Mouse (Mus musculus): ENCODE measurements around the gene Tex29.

DNA sequence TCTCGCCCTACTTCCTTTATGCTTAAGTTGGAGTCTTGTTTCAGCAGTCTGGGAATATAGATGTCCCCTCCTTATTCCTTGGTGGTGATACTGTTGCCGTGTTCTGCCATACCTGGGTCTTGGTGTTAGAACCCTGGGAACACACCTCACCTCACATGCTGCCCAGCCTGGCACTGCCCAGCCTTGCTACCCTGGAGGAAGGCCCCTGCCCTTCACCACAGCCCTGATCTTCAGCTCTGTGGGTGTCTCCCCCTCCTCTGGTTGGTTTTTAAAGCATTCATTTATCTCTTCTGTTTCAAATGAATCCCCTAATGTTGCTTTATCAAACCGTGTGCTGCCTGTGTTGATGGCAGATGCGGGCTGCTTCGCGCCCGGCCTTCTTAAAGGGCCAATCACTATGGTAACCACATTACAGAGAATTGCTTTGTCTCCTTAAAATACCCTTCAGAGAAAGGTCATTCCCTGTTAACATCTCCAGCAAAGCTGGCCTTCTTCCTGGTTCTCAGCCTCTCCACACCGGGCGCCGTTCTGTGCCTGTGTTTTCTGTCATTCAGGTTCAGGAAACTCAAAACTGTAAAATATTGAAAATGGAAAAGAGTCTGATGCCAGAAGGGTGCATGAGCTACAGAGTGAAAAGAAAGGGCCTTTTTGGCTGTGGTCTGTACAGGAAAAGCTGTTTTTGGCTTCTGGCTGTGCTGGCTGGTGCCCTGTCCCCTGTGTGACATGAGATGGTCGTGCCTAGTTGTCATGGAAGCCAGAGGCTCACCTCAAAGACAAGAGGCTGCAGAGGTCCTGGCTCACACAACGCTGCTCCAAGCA, 45.8 kb downstream of the Tex29 start:
- no peak for TF ChIP-seq CTCF (IDR thresholded peaks at IDR 0.05 in 2 of 3, conservative IDR thresholded peaks at IDR 0.05 in 1 of 3; ENCODE audit: control insufficient read depth in 1 of 3, insufficient read depth in 1 of 3, low read depth in 2 of 3, low read length in 3 of 3, poor library complexity in 1 of 3, severe bottlenecking in 1 of 3)
- no peak for TF ChIP-seq GABPA (IDR thresholded peaks at IDR 0.05; ENCODE audit: low read depth, low read length)
- TF ChIP-seq POLR2A (IDR thresholded peaks at IDR 0.05; ENCODE audit: control insufficient read depth in 1 of 2, insufficient read depth in 1 of 2, low read depth in 1 of 2, low read length in 2 of 2, poor library complexity in 1 of 2): no peak
- TF ChIP-seq E2F4 (IDR thresholded peaks at IDR 0.05; ENCODE audit: borderline replicate concordance, low read depth, low read length): no peak
- no peak for TF ChIP-seq EP300 (IDR thresholded peaks at IDR 0.05; ENCODE audit: low read depth in 1 of 2, low read length in 2 of 2)
- TF ChIP-seq HCFC1 (IDR thresholded peaks at IDR 0.05; ENCODE audit: low read depth, low read length): no peak

Measured in MEL (cell line).